Mouse (Mus musculus): ENCODE measurements around the gene Pla2g5. TPM values are rescaled to one million over a fixed set of nuclear protein-coding genes. Genes with fewer than 3 reads are reported as not detected.
A peak's percentile ranks its signal among the peaks of the same experiment; 100 is the strongest.
"Not testable (repeated sequence)": the region's sequence is repeated elsewhere in the genome, so short reads cannot be mapped to it uniquely, and the experiment has no call there.

Gene Pla2g5
- total and polyA plus RNA-seq, 2 experiments from 2014 or later, result 0.94 to 1.1 TPM

- 68% methylated on average over 8 of the region's 8 CpGs for WGBS
- DNase-seq (ENCODE audit: low spot score), result no peak
These were observed 22.6 kb downstream of the Pla2g5 start for GRCm38 (mm10) chr4:138840726-138841125.

GRCm38 (mm10) chr4:138839806-138840205 lies 23.5 kb downstream of the Pla2g5 start:
- ATAC-seq, result no peak
- Histone ChIP-seq H3K4me2 (ENCODE audit: low read depth, low read length) (no peak overlapping the region), H3K4me3 (ENCODE audit: low read length) (no peak overlapping the region), H3K9ac (replicated peaks; ENCODE audit: low read length) (no peak overlapping the region), H3K36me3 (ENCODE audit: insufficient read depth, low read length) (no peaks in the 10 kb centered on the region), H3K4me1 (ENCODE audit: insufficient read depth, low read length) (no peaks in the 10 kb centered on the region), H3K27ac (no peak overlapping the region), H3K27me3 (ENCODE audit: insufficient read depth, low read length) (no peaks in the 10 kb centered on the region), H3K9me3 (ENCODE audit: low read length) (peaks cover 4% of the 10 kb centered on the region; the same call in 1 of the 2 replicates)
- DNase-seq (ENCODE audit: low spot score), result no peak
- 46% methylated on average over 6 of the region's 6 CpGs for WGBS
- no peak for TF ChIP-seq CTCF (IDR thresholded peaks at IDR 0.05; ENCODE audit: low read depth)

More at GRCm38 (mm10) chr4:138840726-138841125, 22.6 kb downstream of the Pla2g5 start:
- Histone ChIP-seq H3K4me2 (ENCODE audit: low read depth, low read length) (no peak overlapping the region), H3K4me1 (ENCODE audit: insufficient read depth, low read length) (no peaks in the 10 kb centered on the region), H3K27ac (no peak overlapping the region), H3K4me3 (ENCODE audit: low read length) (no peak overlapping the region), H3K9me3 (ENCODE audit: low read length) (peaks cover 4% of the 10 kb centered on the region; the same call in 1 of the 2 replicates), H3K27me3 (ENCODE audit: insufficient read depth, low read length) (no peaks in the 10 kb centered on the region), H3K9ac (replicated peaks; ENCODE audit: low read length) (no peak overlapping the region), H3K36me3 (ENCODE audit: insufficient read depth, low read length) (no peaks in the 10 kb centered on the region)
- no peak for TF ChIP-seq CTCF (IDR thresholded peaks at IDR 0.05; ENCODE audit: low read depth)
- ATAC-seq, result no peak

DNA sequence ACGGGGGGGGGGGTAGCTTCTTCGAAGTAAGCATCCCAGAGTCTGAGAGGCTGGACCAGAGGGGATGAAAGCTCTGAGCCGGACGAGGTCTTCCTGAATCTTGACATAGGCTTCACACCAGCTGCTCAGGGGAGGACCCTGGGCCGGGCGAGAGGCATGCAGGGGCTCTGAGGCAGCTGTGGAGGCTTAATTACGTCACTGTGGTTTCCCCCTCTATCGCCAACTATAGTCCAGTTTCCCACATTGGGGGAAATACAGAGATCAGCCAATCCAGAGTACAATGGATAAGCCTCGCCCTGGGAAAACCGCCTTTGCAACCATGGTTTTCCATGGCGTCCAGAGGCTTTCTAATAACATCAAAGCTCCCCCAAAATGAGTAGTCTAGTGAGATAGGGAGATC lies 36.1 kb downstream of the Pla2g5 start:
- no peaks in the 10 kb centered on the region for H3K27me3 ChIP-seq (ENCODE audit: insufficient read depth, low read length)
- no peak overlapping the region for H3K4me3 ChIP-seq (ENCODE audit: low read length)
- H3K36me3 ChIP-seq (ENCODE audit: insufficient read depth, low read length), result no peaks in the 10 kb centered on the region
- no peak for TF ChIP-seq CTCF (IDR thresholded peaks at IDR 0.05; ENCODE audit: low read depth)
- no peak for ATAC-seq
- 70% methylated on average over 11 of the region's 11 CpGs for WGBS
- no peak overlapping the region for H3K27ac ChIP-seq
- no peak overlapping the region for H3K9ac ChIP-seq (replicated peaks; ENCODE audit: low read length)
- H3K4me2 ChIP-seq (ENCODE audit: low read depth, low read length), result no peak overlapping the region
- H3K4me1 ChIP-seq (ENCODE audit: insufficient read depth, low read length), result no peaks in the 10 kb centered on the region
- no peaks in the 10 kb centered on the region for H3K9me3 ChIP-seq (ENCODE audit: low read length)
- no peak for DNase-seq (ENCODE audit: low spot score)

DNA sequence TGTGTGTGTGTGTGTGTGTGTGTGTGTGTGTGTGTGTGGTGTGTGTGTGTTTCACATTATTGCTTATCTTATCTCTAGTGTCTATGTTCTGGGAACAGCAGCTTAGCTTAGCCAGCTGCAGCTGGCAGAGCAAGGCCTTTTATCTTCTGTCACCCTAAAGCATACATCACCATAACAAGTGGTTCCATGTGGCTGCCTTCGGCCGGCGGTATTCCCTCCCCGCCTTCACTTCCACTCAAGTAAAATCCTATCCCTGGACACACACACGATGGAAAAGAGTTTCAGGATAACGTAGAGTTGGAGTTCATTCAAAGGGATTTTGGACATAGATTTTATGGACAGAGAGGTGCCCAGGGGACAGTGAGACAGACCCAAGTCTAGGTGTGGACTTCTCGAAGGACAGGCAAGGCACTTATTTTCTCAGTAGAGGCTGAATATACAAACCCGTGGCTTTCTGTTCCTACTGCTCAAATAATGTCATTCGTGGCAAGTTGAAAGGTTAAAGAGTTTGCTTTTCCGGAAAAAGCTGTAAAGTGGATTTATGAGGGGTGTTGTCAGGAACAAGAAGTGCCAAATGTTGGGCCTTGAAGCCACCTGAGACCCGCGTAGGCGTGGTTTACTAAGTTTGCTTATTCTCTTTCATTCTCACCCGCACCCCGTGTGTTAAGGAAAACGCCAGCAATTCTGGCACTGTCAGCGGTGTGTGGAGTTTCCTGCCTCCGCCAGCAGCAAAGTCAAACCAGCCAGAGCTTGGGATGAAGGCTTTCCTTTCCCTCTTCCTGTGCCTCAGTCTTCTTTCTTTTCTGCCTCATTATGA lies 37.3 kb downstream of the Pla2g5 start:
- no peaks in the 10 kb centered on the region for H3K4me1 ChIP-seq (ENCODE audit: insufficient read depth, low read length)
- no peaks in the 10 kb centered on the region for H3K9me3 ChIP-seq (ENCODE audit: low read length)
- no peak overlapping the region for H3K27ac ChIP-seq
- H3K27me3 ChIP-seq (ENCODE audit: insufficient read depth, low read length), result no peaks in the 10 kb centered on the region
- H3K9ac ChIP-seq (replicated peaks; ENCODE audit: low read length), result no peak overlapping the region
- ATAC-seq, result no peak
- DNase-seq (ENCODE audit: low spot score), result no peak
- H3K4me2 ChIP-seq (ENCODE audit: low read depth, low read length), result no peak overlapping the region
- no peak for TF ChIP-seq CTCF (IDR thresholded peaks at IDR 0.05; ENCODE audit: low read depth)
- 63% methylated on average over 18 of the region's 18 CpGs for WGBS
- no peak overlapping the region for H3K4me3 ChIP-seq (ENCODE audit: low read length)
- H3K36me3 ChIP-seq (ENCODE audit: insufficient read depth, low read length), result no peaks in the 10 kb centered on the region

DNA sequence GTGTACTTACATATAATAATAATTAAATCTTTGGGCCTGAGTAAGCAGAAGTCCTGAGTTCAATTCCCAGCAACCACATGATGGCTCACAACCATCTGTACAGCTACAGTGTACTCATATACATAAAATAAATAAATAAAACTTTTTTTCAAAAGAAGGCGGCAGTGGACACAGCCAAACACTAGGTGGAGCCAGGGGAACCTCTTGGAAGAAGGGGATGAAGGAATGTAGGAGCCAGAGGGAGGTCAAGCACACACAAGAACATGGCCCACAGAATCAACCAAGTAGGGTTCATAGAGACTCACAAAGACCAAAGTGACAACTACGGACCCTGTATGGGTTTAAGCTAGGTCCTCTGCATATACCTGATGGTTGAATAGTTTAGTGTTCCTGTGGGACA lies 38.6 kb downstream of the Pla2g5 start:
- Histone ChIP-seq H3K27ac (no peak overlapping the region), H3K9me3 (ENCODE audit: low read length) (no peaks in the 10 kb centered on the region), H3K4me2 (ENCODE audit: low read depth, low read length) (no peak overlapping the region), H3K4me3 (ENCODE audit: low read length) (no peak overlapping the region), H3K9ac (replicated peaks; ENCODE audit: low read length) (no peak overlapping the region), H3K4me1 (ENCODE audit: insufficient read depth, low read length) (no peaks in the 10 kb centered on the region), H3K36me3 (ENCODE audit: insufficient read depth, low read length) (no peaks in the 10 kb centered on the region), H3K27me3 (ENCODE audit: insufficient read depth, low read length) (no peaks in the 10 kb centered on the region)
- whole genome bisulfite sequencing, result 90% methylated on average over 2 of the region's 2 CpGs
- DNase-seq (ENCODE audit: low spot score) (no peak), ATAC-seq (no peak)
- TF ChIP-seq CTCF (IDR thresholded peaks at IDR 0.05; ENCODE audit: low read depth), result peak; percentile 32; the same call in 1 of the 2 replicates

GRCm38 (mm10) chr4:138824161-138824560 lies 39.1 kb downstream of the Pla2g5 start:
- ATAC-seq; H3K27me3 ChIP-seq (ENCODE audit: insufficient read depth, low read length): not testable (repeated sequence)
- WGBS, result 83% methylated on average over 2 of the region's 2 CpGs

GRCm38 (mm10) chr4:138821036-138821435 lies 42.2 kb downstream of the Pla2g5 start:
- no peak overlapping the region for H3K4me2 ChIP-seq (ENCODE audit: low read depth, low read length)
- H3K27ac ChIP-seq, result no peak overlapping the region
- no peak overlapping the region for H3K9ac ChIP-seq (replicated peaks; ENCODE audit: low read length)
- TF ChIP-seq CTCF (IDR thresholded peaks at IDR 0.05; ENCODE audit: low read depth), result no peak
- H3K4me1 ChIP-seq (ENCODE audit: insufficient read depth, low read length), result no peaks in the 10 kb centered on the region
- ATAC-seq, result no peak
- H3K4me3 ChIP-seq (ENCODE audit: low read length), result no peak overlapping the region
- H3K9me3 ChIP-seq (ENCODE audit: low read length), result no peaks in the 10 kb centered on the region
- no peak for DNase-seq (ENCODE audit: low spot score)
- no peaks in the 10 kb centered on the region for H3K36me3 ChIP-seq (ENCODE audit: insufficient read depth, low read length)
- no peaks in the 10 kb centered on the region for H3K27me3 ChIP-seq (ENCODE audit: insufficient read depth, low read length)
- WGBS, result 78% methylated on average over 2 of the region's 2 CpGs

More at GRCm38 (mm10) chr4:138824161-138824560, 39.1 kb downstream of the Pla2g5 start:
- H3K4me1 ChIP-seq (ENCODE audit: insufficient read depth, low read length); H3K27ac ChIP-seq; H3K9me3 ChIP-seq (ENCODE audit: low read length); H3K36me3 ChIP-seq (ENCODE audit: insufficient read depth, low read length); H3K4me3 ChIP-seq (ENCODE audit: low read length); H3K4me2 ChIP-seq (ENCODE audit: low read depth, low read length); DNase-seq (ENCODE audit: low spot score); H3K9ac ChIP-seq (replicated peaks; ENCODE audit: low read length): not testable (repeated sequence)
